Mouse (Mus musculus) ES-E14 (cell line): ENCODE results near the gene Nup107.

ENCODE experiments used
- CHD2 ChIP-seq: IDR thresholded peaks from 2 replicates; pipeline ENCODE4 v1.6.1; 2014; ENCODE audit warnings: mild to moderate bottlenecking, low read depth, low read length, inconsistent platforms
- HCFC1 ChIP-seq: IDR thresholded peaks from 2 replicates; pipeline ENCODE4 v1.6.1; 2012; ENCODE audit warnings: low read length, inconsistent platforms, borderline replicate concordance; ENCODE audit not compliant: insufficient read depth
- MAFK ChIP-seq: IDR thresholded peaks from 2 replicates; pipeline ENCODE4 v1.6.1; 2014; ENCODE audit warnings: mild to moderate bottlenecking, low read depth, low read length, inconsistent platforms; ENCODE audit not compliant: insufficient read depth

DNA sequence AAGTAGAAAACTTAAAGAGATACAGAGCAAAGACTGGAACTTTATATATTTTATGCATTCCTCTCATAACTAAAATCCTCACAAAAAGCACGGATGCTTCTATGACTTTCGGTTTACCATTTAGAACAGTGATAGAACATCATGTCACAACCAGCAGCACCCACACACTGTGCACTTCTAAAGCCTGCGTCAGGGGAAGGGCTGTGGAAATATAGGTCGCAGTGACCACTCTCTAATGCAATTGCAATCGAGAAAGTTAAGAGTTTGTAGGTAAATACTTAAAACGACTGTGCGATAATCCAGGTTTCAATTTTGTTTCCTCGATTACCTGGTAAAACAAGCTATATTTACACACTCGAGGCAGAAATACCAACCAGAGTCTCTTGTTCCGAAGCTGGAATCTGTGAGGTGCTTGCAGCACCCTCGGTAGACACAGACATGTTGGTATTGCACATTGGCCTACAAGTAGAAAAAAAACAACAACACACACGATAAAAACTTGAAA, 83.1 kb downstream of the Nup107 start:
- no peak for TF ChIP-seq MAFK
- TF ChIP-seq CHD2 = no peak
- no peak for TF ChIP-seq HCFC1
